Mouse (Mus musculus) liver, adult (tissue): Measurements from ENCODE around the gene Nup62.

Experiments
- GATA4 ChIP-seq: IDR thresholded peaks from 2 replicates; pipeline ENCODE4 v1.6.1; 2014; ENCODE audit warnings: mild to moderate bottlenecking, low read length; ENCODE audit not compliant: insufficient replicate concordance

Nup62 gene

GRCm38 (mm10) chr7:44815721-44816469, at the start of gene Nup62, which contains the start of gene Il4i1:
Gene Nup62 (plus strand): TSS chr7:44816088.
Gene Il4i1 (plus strand): TSS chr7:44816387.
- TF ChIP-seq GATA4: no peak

GRCm38 (mm10) chr7:44768129-44768528, 47.8 kb upstream of the Nup62 start:
- no peak for TF ChIP-seq GATA4

GRCm38 (mm10) chr7:44770046-44770578, 45.8 kb upstream of the Nup62 start:
- TF ChIP-seq GATA4: no peak

GRCm38 (mm10) chr7:44772591-44773204, 43.2 kb upstream of the Nup62 start:
- no peak for TF ChIP-seq GATA4

GRCm38 (mm10) chr7:44776849-44777498, 38.9 kb upstream of the Nup62 start:
- no peak for TF ChIP-seq GATA4

GRCm38 (mm10) chr7:44780101-44780500, 35.8 kb upstream of the Nup62 start:
- TF ChIP-seq GATA4: no peak

GRCm38 (mm10) chr7:44789531-44789930, 26.4 kb upstream of the Nup62 start:
- no peak for TF ChIP-seq GATA4

GRCm38 (mm10) chr7:44790066-44790465, 25.8 kb upstream of the Nup62 start:
- TF ChIP-seq GATA4: no peak

- no peak for TF ChIP-seq GATA4
These were observed 23.1 kb upstream of the Nup62 start for GRCm38 (mm10) chr7:44792781-44793180.

- no peak for TF ChIP-seq GATA4
These were observed 7.0 kb upstream of the Nup62 start for GRCm38 (mm10) chr7:44808927-44809326.

- no peak for TF ChIP-seq GATA4
These were observed 6.4 kb upstream of the Nup62 start for GRCm38 (mm10) chr7:44809466-44809865.

GRCm38 (mm10) chr7:44810365-44810764, 5.5 kb upstream of the Nup62 start:
- no peak for TF ChIP-seq GATA4

- TF ChIP-seq GATA4: no peak
These were observed 4.9 kb upstream of the Nup62 start for GRCm38 (mm10) chr7:44810819-44811557.

GRCm38 (mm10) chr7:44812651-44813325, 3.1 kb upstream of the Nup62 start:
- TF ChIP-seq GATA4: no peak

- no peak for TF ChIP-seq GATA4
These were observed 1.9 kb upstream of the Nup62 start for GRCm38 (mm10) chr7:44813985-44814384.

- TF ChIP-seq GATA4: no peak
These were observed 1.5 kb upstream of the Nup62 start for GRCm38 (mm10) chr7:44814423-44814822.
